Mouse (Mus musculus) colon, adult 2 months (tissue): Measurements from ENCODE around the gene Fam162b. TPM values are rescaled to one million over a fixed set of nuclear protein-coding genes. Genes with fewer than 3 reads are reported as not detected.

ENCODE experiments used
- polyA plus RNA-seq: library from polyadenylated mRNA; depleted of rRNA; stranded (reverse); fragments of >200 nt; gene quantifications from 2 replicates; pipeline ENCODE4 v1.2.3, GENCODE M21; 2012; rRNA removed

Gene Fam162b
- 2.5 and 2.6 TPM in 2 replicates for polyA plus RNA-seq

DNA sequence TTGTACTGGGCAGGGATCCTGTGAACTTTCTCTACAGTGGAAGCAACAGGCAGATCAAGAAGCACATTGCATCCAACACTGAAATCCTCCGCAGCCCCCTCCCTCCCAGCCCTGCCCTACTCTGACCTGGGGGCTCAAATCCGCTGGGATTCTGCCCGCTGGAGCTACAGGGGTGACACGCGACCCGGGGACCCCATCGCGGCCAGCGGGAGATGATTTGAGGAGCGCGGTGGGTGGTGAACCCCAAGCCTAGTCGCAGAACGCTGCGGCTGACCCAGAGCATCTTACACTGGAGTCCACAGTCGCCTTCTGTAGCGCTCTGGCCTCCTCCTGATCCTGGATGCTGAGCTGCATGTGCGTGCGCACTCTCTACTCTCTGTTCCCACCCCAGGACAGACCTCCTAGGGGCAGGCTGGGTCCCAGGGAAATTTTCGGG is at the start of gene Fam162b:
Fam162b (minus strand) TSS at position 379 of the 436 bp plus-strand sequence.

DNA sequence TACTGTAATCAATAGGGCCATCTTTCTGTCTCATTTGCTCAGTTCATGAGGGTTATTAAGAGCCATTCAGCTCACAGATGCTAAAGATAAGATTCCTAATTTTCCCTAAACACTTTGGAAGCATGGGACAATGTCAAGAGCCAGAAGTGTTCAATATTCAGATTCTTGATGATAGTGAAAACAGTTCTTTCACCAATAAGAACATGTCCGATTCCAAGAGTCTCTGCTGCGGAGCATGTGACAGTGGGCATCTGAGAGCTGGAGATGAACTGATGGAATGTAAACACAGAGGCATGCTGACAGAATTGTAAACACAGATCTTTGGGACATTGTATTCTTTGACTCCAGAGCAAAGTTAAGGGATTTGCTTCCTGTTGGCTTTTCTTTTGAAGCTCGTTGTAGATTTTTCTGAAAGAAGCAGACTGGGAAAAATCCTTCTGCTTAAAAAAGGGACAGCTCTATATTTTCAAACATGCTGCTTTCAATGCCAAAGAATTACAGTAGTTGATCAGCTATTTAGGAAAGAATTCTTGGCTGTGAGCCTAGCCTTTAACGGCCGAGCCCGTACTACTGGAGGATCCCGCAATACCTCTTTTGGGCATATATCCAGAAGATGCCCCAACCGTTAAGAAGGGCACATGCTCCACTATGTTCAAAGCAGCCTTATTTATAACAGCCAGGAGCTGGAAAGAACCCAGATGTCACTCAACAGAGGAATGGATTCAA is 41.3 kb upstream of the Fam162b start, which contains the start of gene Gprc6a:
Gprc6a (minus strand) TSS at position 51 of the 726 bp plus-strand sequence.

Other genes with a start within 250 kb of the Fam162b start
- gene Gm49339, start 109.9 kb downstream of the Fam162b start, polyA plus RNA-seq = 0.97 and 1.8 TPM in 2 replicates
- 0.43 and 1.1 TPM in 2 replicates for gene Lilr4b, start 109.9 kb downstream of the Fam162b start, polyA plus RNA-seq
- gene Lilrb4a, start 99.6 kb downstream of the Fam162b start, polyA plus RNA-seq = 0.42 and 0.62 TPM in 2 replicates
- not detected in 2 replicates for gene Gprc6a, start 40.9 kb upstream of the Fam162b start, polyA plus RNA-seq
- 0.69 and 0.77 TPM in 2 replicates for gene Rfx6, start 87.2 kb upstream of the Fam162b start, polyA plus RNA-seq